Mouse (Mus musculus): ENCODE results near the gene Fn1. TPM values are rescaled to one million over a fixed set of nuclear protein-coding genes. Genes with fewer than 3 reads are reported as not detected.

Gene Fn1
- polyA plus RNA-seq (2016; fragmentation: Nextera tagmentation; extraction: Ambion mirVana), result 129 and 191 TPM in 2 replicates

- Histone ChIP-seq H3K9me3 (replicated peaks) (no peaks in the 10 kb centered on the region), H3K27ac (peak within 1 kb of the TSS; percentile 98), H3K36me3 (peaks cover 32% of the 10 kb centered on the region), H3K4me3 (peak within 1 kb of the TSS; percentile 84), H3K27me3 (ENCODE audit: low read depth, poor library complexity, severe bottlenecking) (no peaks in the 10 kb centered on the region), H3K4me1 (peaks cover 43% of the 10 kb centered on the region)
- under 1% methylated on average over 62 of the region's 63 CpGs for WGBS
- DNase-seq (ENCODE audit: low spot score), result peak; percentile 98
Observed at GRCm38 (mm10) chr1:71652551-71653399, at the start of gene Fn1. Gene Fn1 (minus strand): TSS chr1:71653200.

GRCm38 (mm10) chr1:71696093-71696492 lies 43.1 kb upstream of the Fn1 start:
- H3K9me3 ChIP-seq (replicated peaks), result no peaks in the 10 kb centered on the region
- DNase-seq (ENCODE audit: low spot score), result no peak
- no peaks in the 10 kb centered on the region for H3K27me3 ChIP-seq (ENCODE audit: low read depth, poor library complexity, severe bottlenecking)
- no peaks in the 10 kb centered on the region for H3K4me1 ChIP-seq
- no peak overlapping the region for H3K4me3 ChIP-seq
- no peak overlapping the region for H3K27ac ChIP-seq
- no peaks in the 10 kb centered on the region for H3K36me3 ChIP-seq
- WGBS, result 90% methylated on average over 3 of the region's 3 CpGs

- Histone ChIP-seq H3K27ac (no peak overlapping the region), H3K4me3 (no peak overlapping the region), H3K27me3 (ENCODE audit: low read depth, poor library complexity, severe bottlenecking) (no peaks in the 10 kb centered on the region), H3K4me1 (no peaks in the 10 kb centered on the region), H3K36me3 (no peaks in the 10 kb centered on the region), H3K9me3 (replicated peaks) (no peaks in the 10 kb centered on the region)
- 73% methylated on average over 8 of the region's 8 CpGs for WGBS
- DNase-seq (ENCODE audit: low spot score), result no peak
Observed at GRCm38 (mm10) chr1:71691472-71692277, 38.7 kb upstream of the Fn1 start.

- Histone ChIP-seq H3K4me3 (no peak overlapping the region), H3K36me3 (no peaks in the 10 kb centered on the region), H3K27me3 (ENCODE audit: low read depth, poor library complexity, severe bottlenecking) (no peaks in the 10 kb centered on the region), H3K27ac (no peak overlapping the region), H3K4me1 (peaks cover under 1% of the 10 kb centered on the region; the same call in 1 of the 2 replicates), H3K9me3 (replicated peaks) (no peaks in the 10 kb centered on the region)
- WGBS, result 92% methylated on average over 5 of the region's 5 CpGs
- DNase-seq (ENCODE audit: low spot score), result no peak
Observed at GRCm38 (mm10) chr1:71688926-71689303, 35.9 kb upstream of the Fn1 start.

- DNase-seq (ENCODE audit: low spot score), result no peak
- H3K4me3 ChIP-seq, result no peak overlapping the region
- no peaks in the 10 kb centered on the region for H3K36me3 ChIP-seq
- 93% methylated on average over 3 of the region's 3 CpGs for WGBS
- peaks cover 5% of the 10 kb centered on the region for H3K4me1 ChIP-seq
- no peaks in the 10 kb centered on the region for H3K27me3 ChIP-seq (ENCODE audit: low read depth, poor library complexity, severe bottlenecking)
- H3K27ac ChIP-seq, result no peak overlapping the region
- no peaks in the 10 kb centered on the region for H3K9me3 ChIP-seq (replicated peaks)
Observed at GRCm38 (mm10) chr1:71688272-71688925, 35.4 kb upstream of the Fn1 start.

- WGBS, result 93% methylated on average over 5 of the region's 5 CpGs
- H3K4me3 ChIP-seq, result no peak overlapping the region
Observed at GRCm38 (mm10) chr1:71686791-71687190, 33.8 kb upstream of the Fn1 start.

GRCm38 (mm10) chr1:71683736-71684135 lies 30.7 kb upstream of the Fn1 start:
- 54% methylated on average over 6 of the region's 6 CpGs for WGBS
- H3K27me3 ChIP-seq (ENCODE audit: low read depth, poor library complexity, severe bottlenecking), result no peaks in the 10 kb centered on the region
- no peaks in the 10 kb centered on the region for H3K9me3 ChIP-seq (replicated peaks)
- no peak overlapping the region for H3K27ac ChIP-seq
- no peak for DNase-seq (ENCODE audit: low spot score)
- H3K4me3 ChIP-seq, result no peak overlapping the region
- peaks cover 22% of the 10 kb centered on the region for H3K4me1 ChIP-seq
- H3K36me3 ChIP-seq, result no peaks in the 10 kb centered on the region

More at GRCm38 (mm10) chr1:71686791-71687190, 33.8 kb upstream of the Fn1 start:
- peaks cover 19% of the 10 kb centered on the region for H3K4me1 ChIP-seq
- H3K9me3 ChIP-seq (replicated peaks), result no peaks in the 10 kb centered on the region
- H3K36me3 ChIP-seq, result no peaks in the 10 kb centered on the region
- H3K27ac ChIP-seq, result no peak overlapping the region
- H3K27me3 ChIP-seq (ENCODE audit: low read depth, poor library complexity, severe bottlenecking), result no peaks in the 10 kb centered on the region
- DNase-seq (ENCODE audit: low spot score), result no peak

GRCm38 (mm10) chr1:71682194-71682715 lies 29.3 kb upstream of the Fn1 start:
- peaks cover 22% of the 10 kb centered on the region for H3K4me1 ChIP-seq
- H3K9me3 ChIP-seq (replicated peaks), result no peaks in the 10 kb centered on the region
- WGBS, result 23% methylated on average over 5 of the region's 5 CpGs
- peak; percentile 40 for DNase-seq (ENCODE audit: low spot score)
- H3K27ac ChIP-seq, result no peak overlapping the region
- H3K36me3 ChIP-seq, result no peaks in the 10 kb centered on the region
- H3K4me3 ChIP-seq, result no peak overlapping the region
- H3K27me3 ChIP-seq (ENCODE audit: low read depth, poor library complexity, severe bottlenecking), result no peaks in the 10 kb centered on the region

GRCm38 (mm10) chr1:71681306-71681705 lies 28.3 kb upstream of the Fn1 start:
- no peaks in the 10 kb centered on the region for H3K9me3 ChIP-seq (replicated peaks)
- no peak overlapping the region for H3K4me3 ChIP-seq
- WGBS, result 11% methylated on average over 2 of the region's 2 CpGs
- H3K36me3 ChIP-seq, result no peaks in the 10 kb centered on the region
- H3K27me3 ChIP-seq (ENCODE audit: low read depth, poor library complexity, severe bottlenecking), result no peaks in the 10 kb centered on the region
- no peak overlapping the region for H3K27ac ChIP-seq
- H3K4me1 ChIP-seq, result peaks cover 22% of the 10 kb centered on the region
- no peak for DNase-seq (ENCODE audit: low spot score)

- Histone ChIP-seq H3K27ac (no peak overlapping the region), H3K9me3 (replicated peaks) (no peaks in the 10 kb centered on the region), H3K4me3 (no peak overlapping the region), H3K4me1 (peaks cover 22% of the 10 kb centered on the region), H3K36me3 (no peaks in the 10 kb centered on the region), H3K27me3 (ENCODE audit: low read depth, poor library complexity, severe bottlenecking) (no peaks in the 10 kb centered on the region)
- no peak for DNase-seq (ENCODE audit: low spot score)
- 81% methylated on average over 8 of the region's 8 CpGs for WGBS
Observed at GRCm38 (mm10) chr1:71680046-71680672, 27.2 kb upstream of the Fn1 start.

GRCm38 (mm10) chr1:71675420-71675819 lies 22.4 kb upstream of the Fn1 start:
- no peak overlapping the region for H3K4me3 ChIP-seq
- DNase-seq (ENCODE audit: low spot score), result no peak
- 73% methylated on average over 2 of the region's 2 CpGs for WGBS
- no peaks in the 10 kb centered on the region for H3K27me3 ChIP-seq (ENCODE audit: low read depth, poor library complexity, severe bottlenecking)
- peaks cover 8% of the 10 kb centered on the region for H3K4me1 ChIP-seq
- no peaks in the 10 kb centered on the region for H3K36me3 ChIP-seq
- H3K27ac ChIP-seq, result no peak overlapping the region
- no peaks in the 10 kb centered on the region for H3K9me3 ChIP-seq (replicated peaks)

GRCm38 (mm10) chr1:71674274-71674673 lies 21.3 kb upstream of the Fn1 start:
- DNase-seq (ENCODE audit: low spot score), result no peak
- WGBS, result 92% methylated on average over 4 of the region's 4 CpGs
- Histone ChIP-seq H3K36me3 (no peaks in the 10 kb centered on the region), H3K4me1 (peaks cover 8% of the 10 kb centered on the region), H3K9me3 (replicated peaks) (no peaks in the 10 kb centered on the region), H3K27ac (no peak overlapping the region), H3K27me3 (ENCODE audit: low read depth, poor library complexity, severe bottlenecking) (no peaks in the 10 kb centered on the region), H3K4me3 (no peak overlapping the region)
